Mouse (Mus musculus) cortical plate, adult 2 months (tissue): ENCODE results near the gene Cdc40.

Source experiments
- CTCF ChIP-seq: fragments of 200-500 bp; IDR thresholded peaks from 2 replicates; pipeline ENCODE4 v1.5.1; 2011; ENCODE audit warnings: mild to moderate bottlenecking, control low read depth, low read length; ENCODE audit not compliant: insufficient read depth; ENCODE audit errors: extremely low read depth
- POLR2A ChIP-seq: fragments of 200-500 bp; IDR thresholded peaks from 2 replicates; pipeline ENCODE4 v1.6.1; 2011; ENCODE audit warnings: mild to moderate bottlenecking, low read length, control low read depth; ENCODE audit not compliant: insufficient read depth; ENCODE audit errors: extremely low read depth

GRCm38 (mm10) chr10:40831267-40831666 is 51.8 kb downstream of the Cdc40 start:
- TF ChIP-seq POLR2A = no peak
- TF ChIP-seq CTCF = no peak
